ENCODE assay signal across 27 mouse cellular contexts in the genomic region with DNA sequence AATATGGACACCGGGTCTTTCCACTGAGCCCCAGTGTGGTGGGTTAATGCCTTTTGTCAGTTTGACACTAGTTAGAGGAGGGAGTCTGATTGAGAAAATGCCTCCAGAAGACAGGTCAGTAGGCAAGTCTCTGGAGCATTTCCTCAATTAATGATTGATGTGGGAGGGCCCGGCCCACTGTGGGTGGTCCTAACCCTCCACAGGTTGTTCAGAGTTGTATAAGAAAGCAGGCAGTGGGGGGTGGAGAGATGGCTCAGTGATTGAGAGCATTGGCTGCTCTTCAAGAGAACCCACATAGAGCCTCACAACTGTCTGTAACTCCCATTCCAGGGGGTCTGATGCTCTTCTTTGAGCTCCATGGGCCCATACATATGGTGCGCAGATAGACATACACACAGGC. TPM values are rescaled to one million over a fixed set of nuclear protein-coding genes. Genes with fewer than 3 reads are reported as not detected.
DNase-seq lines count a peak whose midpoint lies in the region; ATAC-seq and TF ChIP-seq lines count a peak whose summit lies in the region.
"Had no signal": no experiment of that assay in that cellular context is flagged by ENCODE, and none has a peak within 500 bp of the region (broad histone marks: within the 10 kb centered on the region; RNA-seq: fewer than 3 reads in every experiment).

No protein-coding gene starts in this region.

- H3K9me3 ChIP-seq in kidney, embryonic 14.5 days (ENCODE audit: control insufficient read depth, low read length), result no peaks in the 10 kb centered on the region
- H3K9me3 ChIP-seq: forebrain, embryonic 10.5 days; heart, embryonic 12.5 days; hindbrain, embryonic 10.5 days; limb, embryonic 15.5 days; midbrain, embryonic 15.5 days; neural tube, embryonic 13.5 days had no signal

- peaks cover 4% of the 10 kb centered on the region; the same call in 1 of the 2 replicates for H3K4me1 ChIP-seq in kidney, embryonic 14.5 days (ENCODE audit: control insufficient read depth, insufficient read depth, low read length)
- H3K4me1 ChIP-seq in kidney, adult 2 months (ENCODE audit: control insufficient read depth, insufficient read depth, low read length), result 0 out of 2 replicates have a peak, but pooled peaks cover 9% of the 10 kb centered on the region

- no peak overlapping the region for H3K4me3 ChIP-seq in kidney, embryonic 14.5 days (ENCODE audit: low read length)
- no peak overlapping the region for H3K4me3 ChIP-seq in kidney, adult 2 months (ENCODE audit: insufficient read depth, low read depth, low read length)
- H3K4me3 ChIP-seq: forebrain, embryonic 10.5 days; heart, embryonic 12.5 days; hindbrain, embryonic 10.5 days; limb, embryonic 15.5 days; midbrain, embryonic 15.5 days; myocyte; neural tube, embryonic 13.5 days had no signal

- no peak overlapping the region for H3K9ac ChIP-seq in kidney, embryonic 14.5 days (ENCODE audit: low read depth, low read length)
- H3K9ac ChIP-seq: forebrain, postnatal 0 days; heart, embryonic 12.5 days; limb, embryonic 15.5 days; liver, embryonic 14.5 days; lung, embryonic 14.5 days; midbrain, embryonic 15.5 days; neural tube, embryonic 13.5 days had no signal

- no peak for TF ChIP-seq POLR2A in kidney, adult 2 months (IDR thresholded peaks at IDR 0.05; ENCODE audit: low read depth, low read length)

- H3K4me2 ChIP-seq in kidney, embryonic 14.5 days (replicated peaks; ENCODE audit: low read depth, low read length), result no peak overlapping the region
- H3K4me2 ChIP-seq: heart, embryonic 12.5 days; limb, embryonic 15.5 days; lung, embryonic 14.5 days; midbrain, embryonic 15.5 days; neural tube, embryonic 13.5 days had no signal

- H3K27ac ChIP-seq in kidney, embryonic 14.5 days (ENCODE audit: low read depth, low read length), result no peak overlapping the region
- H3K27ac ChIP-seq in kidney, adult 2 months (ENCODE audit: insufficient read depth, low read depth, low read length), result no peak overlapping the region
- H3K27ac ChIP-seq: forebrain, embryonic 10.5 days; hindbrain, embryonic 10.5 days; limb, embryonic 15.5 days; liver, embryonic 14.5 days; midbrain, embryonic 15.5 days; neural tube, embryonic 13.5 days had no signal

- H3K27me3 ChIP-seq in kidney, embryonic 14.5 days (ENCODE audit: control insufficient read depth, insufficient read depth, low read length), result no peaks in the 10 kb centered on the region
- H3K27me3 ChIP-seq in kidney, adult 2 months (replicated peaks; ENCODE audit: control insufficient read depth, insufficient read depth, low read length), result no peaks in the 10 kb centered on the region

- TF ChIP-seq CTCF in kidney, adult 2 months (conservative IDR thresholded peaks at IDR 0.05; ENCODE audit: insufficient read depth, insufficient read length, low read depth, low read length), result no peak

- 62% methylated on average over 3 of the region's 3 CpGs for WGBS in kidney, embryonic 14.5 days
- 50% methylated on average over 3 of the region's 3 CpGs for WGBS in kidney, adult 2 months

- no peak for ATAC-seq in kidney, embryonic 14.5 days (ENCODE audit: low FRiP score, low TSS enrichment)
- ATAC-seq: CD4-positive, CD25-positive, alpha-beta regulatory T cell, adult 4 months; forebrain, postnatal 0 days; hindbrain, embryonic 16.5 days; midbrain, embryonic 15.5 days had no signal

- no peaks in the 10 kb centered on the region for H3K36me3 ChIP-seq in kidney, embryonic 14.5 days (ENCODE audit: control insufficient read depth, insufficient read depth, low read length)
- no peaks in the 10 kb centered on the region for H3K36me3 ChIP-seq in kidney, adult 2 months (ENCODE audit: control insufficient read depth, insufficient read depth, low read length)
- H3K36me3 ChIP-seq: forebrain, embryonic 10.5 days; heart, embryonic 12.5 days; hindbrain, embryonic 10.5 days; limb, embryonic 15.5 days; midbrain, embryonic 15.5 days; neural tube, embryonic 13.5 days had no signal

- peak; percentile 71 for DNase-seq in kidney, adult 11 months
- peak; percentile 66 for DNase-seq in kidney, adult 2 months
- peak; percentile 65 for DNase-seq in kidney, postnatal 10 days
- DNase-seq in urinary bladder, postnatal 25 days (ENCODE audit: low spot score), result no peak
- DNase-seq in right cerebral cortex, postnatal 36 days (ENCODE audit: low spot score in 2 of 2), result no peak
- DNase-seq in adrenal gland, postnatal 25 days, result no peak
- DNase-seq: adrenal gland, postnatal 36 days; forebrain, postnatal 0 days; gastrocnemius, postnatal 25 days; heart, adult 18-20 months; heart, postnatal 10 days; left cerebral cortex, postnatal 4 days; lung, embryonic 14.5 days; thymus, adult 2 months; thymus, postnatal 4 days had no signal

RNA-seq across cellular contexts. Expression of gene Rhpn2, which starts 2.4 kb away (rescaled TPM):
- 10.2 and 15.7 TPM in 2 replicates for polyA plus RNA-seq in kidney, embryonic 14.5 days (2014; fragmentation: Nextera tagmentation; extraction: Ambion mirVana)
- 7.5 and 8.7 TPM in 2 replicates for polyA plus RNA-seq in kidney, adult 2 months (2012; rRNA removed)
- 1.7 and 2.8 TPM in 2 replicates for total RNA-seq in adrenal gland, postnatal 25 days (2021)
- total RNA-seq: megakaryocyte-erythroid progenitor cell, adult 5-6 weeks had no signal

RNA-seq across cellular contexts. Expression of gene Gpatch1, which starts 13.3 kb away (rescaled TPM):
- polyA plus RNA-seq in kidney, embryonic 14.5 days (2014; fragmentation: Nextera tagmentation; extraction: Ambion mirVana), result 13.7 and 20.5 TPM in 2 replicates
- polyA plus RNA-seq in kidney, adult 2 months (2012; rRNA removed), result 4.2 and 5.3 TPM in 2 replicates
- total RNA-seq in adrenal gland, postnatal 25 days (2021), result 14.8 and 21.9 TPM in 2 replicates

Comparison
In these comparisons a context has a peak if more than half of its experiments do, and no peak if none do; other contexts are left out.
1. DNase-seq: peak in kidney, adult 11 months (single experiment), kidney, adult 2 months (single experiment) and kidney, postnatal 10 days (single experiment); none in urinary bladder, postnatal 25 days (single experiment), right cerebral cortex, postnatal 36 days (0 of 2) and adrenal gland, postnatal 25 days (single experiment).